Mouse (Mus musculus) left cerebral cortex, postnatal 14 days (tissue): ENCODE data around the gene Rassf1. TPM values are rescaled to one million over a fixed set of nuclear protein-coding genes. Genes with fewer than 3 reads are reported as not detected.

ENCODE experiments used
- DNase-seq, 2 experiments: peaks; one replicate each; pipeline ENCODE4 v3.0.0; 2021 to 2022; ENCODE audit warnings: low spot score in 2 of 2, mixed read lengths in 1 of 2
- intact Hi-C: fragments of 180-260 bp; cut with DNase I; formaldehyde crosslinking; loops from one replicate; pipeline ENCODE4 v1.15.1; 2025
- total RNA-seq, 2 experiments: library from RNA; stranded (reverse); gene quantifications; 2 replicates each; pipeline ENCODE4 v1.2.3; 2021

Rassf1 gene
- total RNA-seq, 2 experiments from 2014 or later = 14.0 to 14.6 TPM

GRCm38 (mm10) chr9:107611456-107612190 is 60.3 kb downstream of the Rassf1 start:
- peak; percentile 41 to 65 for DNase-seq
- intact Hi-C loops = no loop called here

Other genes starting within 250 kb of the Rassf1 start
- gene Hemk1, start 213.2 kb upstream of the Rassf1 start, total RNA-seq = 10 to 100 TPM; 16.5 to 16.6 TPM
- 1 to 10 TPM; 2.4 to 3.4 TPM for gene 6430571L13Rik, start 211.0 kb upstream of the Rassf1 start, total RNA-seq
- gene Cacna2d2, start 151.9 kb upstream of the Rassf1 start, total RNA-seq = 10 to 100 TPM; 28.1 to 34.6 TPM
- gene Tmem115, start 17.6 kb upstream of the Rassf1 start, total RNA-seq = 10 to 100 TPM; 33.0 to 35.3 TPM
- gene Cyb561d2, start 9.4 kb upstream of the Rassf1 start, total RNA-seq = 10 to 100 TPM; 20.7 to 24.9 TPM
- 10 to 100 TPM; 38.4 to 39.2 TPM for gene Nprl2, start 9.3 kb upstream of the Rassf1 start, total RNA-seq
- gene Zmynd10, start 4.3 kb upstream of the Rassf1 start, total RNA-seq = 1 to 10 TPM; 2.3 to 3.1 TPM
- 10 to 100 TPM; 77.2 to 79.0 TPM for gene Tusc2, start 11.7 kb downstream of the Rassf1 start, total RNA-seq
- 10 to 100 TPM; 13.0 to 16.2 TPM for gene Hyal2, start 16.4 kb downstream of the Rassf1 start, total RNA-seq
- gene Hyal1, start 25.4 kb downstream of the Rassf1 start, total RNA-seq = 1 to 10 TPM; 4.9 to 6.3 TPM
- gene Naa80, start 27.3 kb downstream of the Rassf1 start, total RNA-seq = 1 to 10 TPM; 8.7 TPM
- gene Hyal3, start 29.3 kb downstream of the Rassf1 start, total RNA-seq = 1 to 10 TPM in 1 of 2 experiments, under 1 TPM in 1; 0.78 to 1.4 TPM
- gene Ifrd2, start 36.1 kb downstream of the Rassf1 start, total RNA-seq = 1 to 10 TPM; 8.9 to 9.7 TPM
- 1 to 10 TPM; 3.2 to 3.8 TPM for gene Sema3b, start 57.7 kb downstream of the Rassf1 start, total RNA-seq
- 100 to 1,000 TPM; 205 to 220 TPM for gene Gnai2, start 83.8 kb downstream of the Rassf1 start, total RNA-seq
- gene Slc38a3, start 118.0 kb downstream of the Rassf1 start, total RNA-seq = 10 to 100 TPM; 79.5 to 87.1 TPM
- gene Gnat1, start 128.2 kb downstream of the Rassf1 start, total RNA-seq = under 1 TPM; 0.42 to 0.66 TPM
- gene Sema3f, start 158.9 kb downstream of the Rassf1 start, total RNA-seq = 10 to 100 TPM; 11.7 to 16.2 TPM
- gene Rbm5, start 219.4 kb downstream of the Rassf1 start, total RNA-seq = 100 to 1,000 TPM; 147 to 166 TPM